ENCODE assay signal across 11 mouse cellular contexts in the genomic region with DNA sequence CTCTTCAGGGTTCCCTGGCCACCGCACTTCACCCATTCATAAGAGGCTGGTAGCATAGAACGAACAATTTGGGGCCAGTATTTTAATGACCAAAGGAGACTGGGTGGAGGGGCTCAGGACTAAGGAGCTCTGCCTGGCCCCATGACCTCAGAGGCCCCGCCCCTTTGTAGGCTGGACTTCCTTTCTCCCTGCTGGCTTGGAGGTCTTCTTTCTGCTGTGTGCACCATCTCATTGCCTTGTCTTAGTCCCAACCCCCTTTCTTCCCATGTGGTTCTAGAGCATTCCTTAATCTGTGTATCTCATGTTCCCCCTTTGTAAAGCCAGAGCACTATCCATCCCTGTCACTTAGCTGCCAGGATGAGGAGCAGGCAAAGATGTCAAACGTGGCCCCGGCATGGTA. TPM values are rescaled to one million over a fixed set of nuclear protein-coding genes. Genes with fewer than 3 reads are reported as not detected.
A peak's percentile ranks its signal among the peaks of the same experiment; 100 is the strongest.
DNase-seq lines count a peak whose midpoint lies in the region; ATAC-seq and TF ChIP-seq lines count a peak whose summit lies in the region.
"Had no signal": no experiment of that assay in that cellular context is flagged by ENCODE, and none has a peak within 500 bp of the region (broad histone marks: within the 10 kb centered on the region; RNA-seq: fewer than 3 reads in every experiment).

No protein-coding gene starts in this region.

- peak; percentile 57 for DNase-seq in thymus, postnatal 14 days
- no peak for DNase-seq in thymus, adult 18-20 months
- no peak for DNase-seq in kidney, postnatal 0 days (ENCODE audit: low spot score)
- peak; percentile 68 for DNase-seq in thymus, postnatal 4 days
- no peak for DNase-seq in testis, postnatal 14 days (ENCODE audit: low spot score)
- no peak for DNase-seq in left cerebral cortex, postnatal 14 days (ENCODE audit: low spot score in 2 of 2)

- intact Hi-C loops in left cerebral cortex, postnatal 14 days (cut with DNase I) = no loop called here

- no peaks in the 10 kb centered on the region for H3K9me3 ChIP-seq in intestine, embryonic 15.5 days
- H3K9me3 ChIP-seq in intestine, postnatal 0 days (ENCODE audit: control insufficient read depth) = no peaks in the 10 kb centered on the region
- H3K9me3 ChIP-seq in kidney, postnatal 0 days (replicated peaks; ENCODE audit: low read length) = no peaks in the 10 kb centered on the region

- H3K27me3 ChIP-seq in intestine, embryonic 15.5 days (replicated peaks) = no peaks in the 10 kb centered on the region
- H3K27me3 ChIP-seq in intestine, postnatal 0 days (replicated peaks; ENCODE audit: control insufficient read depth, insufficient read depth, low read length) = no peaks in the 10 kb centered on the region
- no peaks in the 10 kb centered on the region for H3K27me3 ChIP-seq in kidney, postnatal 0 days (ENCODE audit: insufficient read depth, low read length)
- H3K27me3 ChIP-seq: Patski had no signal

- no peak for TF ChIP-seq CTCF in intestine, postnatal 0 days (IDR thresholded peaks at IDR 0.05; ENCODE audit: low read depth)
- no peak for TF ChIP-seq CTCF in kidney, postnatal 0 days (IDR thresholded peaks at IDR 0.05; ENCODE audit: low read depth)

- H3K4me2 ChIP-seq in intestine, embryonic 15.5 days (replicated peaks) = no peak overlapping the region
- H3K4me2 ChIP-seq in intestine, postnatal 0 days (replicated peaks; ENCODE audit: low read depth) = no peak overlapping the region
- no peak overlapping the region for H3K4me2 ChIP-seq in kidney, postnatal 0 days (ENCODE audit: low read length)

- 82% methylated on average over 5 of the region's 5 CpGs for WGBS in intestine, embryonic 15.5 days
- WGBS in intestine, postnatal 0 days = 83% methylated on average over 5 of the region's 5 CpGs
- 73% methylated on average over 5 of the region's 5 CpGs for WGBS in kidney, postnatal 0 days

- peaks cover 42% of the 10 kb centered on the region for H3K4me1 ChIP-seq in intestine, embryonic 15.5 days (replicated peaks)
- H3K4me1 ChIP-seq in intestine, postnatal 0 days (replicated peaks; ENCODE audit: control insufficient read depth, insufficient read depth, low read length) = 0 out of 2 replicates have a peak, but pooled peaks cover 4% of the 10 kb centered on the region
- H3K4me1 ChIP-seq in kidney, postnatal 0 days (replicated peaks; ENCODE audit: insufficient read depth, low read length) = peaks cover 66% of the 10 kb centered on the region

- no peaks in the 10 kb centered on the region for H3K36me3 ChIP-seq in intestine, embryonic 15.5 days
- H3K36me3 ChIP-seq in intestine, postnatal 0 days (ENCODE audit: control insufficient read depth, insufficient read depth) = no peaks in the 10 kb centered on the region
- H3K36me3 ChIP-seq in kidney, postnatal 0 days (ENCODE audit: insufficient read depth, low read length) = no peaks in the 10 kb centered on the region

- H3K4me3 ChIP-seq in intestine, embryonic 15.5 days (replicated peaks) = no peak overlapping the region
- no peak overlapping the region for H3K4me3 ChIP-seq in intestine, postnatal 0 days (ENCODE audit: low read depth, low read length)
- no peak overlapping the region for H3K4me3 ChIP-seq in kidney, postnatal 0 days (replicated peaks; ENCODE audit: low read depth, low read length)

- no peak for ATAC-seq in intestine, embryonic 15.5 days
- no peak for ATAC-seq in intestine, postnatal 0 days
- no peak for ATAC-seq in kidney, postnatal 0 days (replicated peaks; ENCODE audit: low FRiP score, low read depth)
- ATAC-seq: Patski had no signal

- no peak overlapping the region for H3K9ac ChIP-seq in intestine, embryonic 15.5 days
- no peak overlapping the region for H3K9ac ChIP-seq in intestine, postnatal 0 days (ENCODE audit: low read depth, low read length)
- no peak overlapping the region for H3K9ac ChIP-seq in kidney, postnatal 0 days (ENCODE audit: low read depth, low read length)

- H3K27ac ChIP-seq in intestine, embryonic 15.5 days = peak overlapping the region; percentile 63
- H3K27ac ChIP-seq in intestine, postnatal 0 days (ENCODE audit: low read depth, low read length) = no peak overlapping the region
- peak overlapping the region; percentile 63 for H3K27ac ChIP-seq in kidney, postnatal 0 days

RNA-seq across cellular contexts. Expression of a gene that starts 16.7 kb away (rescaled TPM):
- polyA plus RNA-seq in intestine, embryonic 15.5 days (2015; fragmentation: Nextera tagmentation; extraction: Ambion mirVana) = 18.0 and 18.5 TPM in 2 replicates
- 6.4 and 7.0 TPM in 2 replicates for polyA plus RNA-seq in intestine, postnatal 0 days (2015; fragmentation: Nextera tagmentation; extraction: Ambion mirVana)
- polyA plus RNA-seq in kidney, postnatal 0 days (2015; fragmentation: Nextera tagmentation; extraction: Ambion mirVana) = 16.2 and 16.5 TPM in 2 replicates
- total RNA-seq in left cerebral cortex, postnatal 14 days (2021) = 1 to 10 TPM; 2.9 to 3.5 TPM

RNA-seq across cellular contexts. Expression of a gene that starts 49.3 kb away (rescaled TPM):
- polyA plus RNA-seq in intestine, embryonic 15.5 days (2015; fragmentation: Nextera tagmentation; extraction: Ambion mirVana) = not detected in 2 replicates
- not detected in 2 replicates for polyA plus RNA-seq in intestine, postnatal 0 days (2015; fragmentation: Nextera tagmentation; extraction: Ambion mirVana)
- polyA plus RNA-seq in kidney, postnatal 0 days (2015; fragmentation: Nextera tagmentation; extraction: Ambion mirVana) = not detected in 2 replicates
- not detected for total RNA-seq in left cerebral cortex, postnatal 14 days (2021)
- total RNA-seq: gastrocnemius, adult 8-10 months had no signal
- polyA plus RNA-seq: neural tube, embryonic 11.5 days; Patski had no signal

Comparison
In these comparisons a context has a peak if more than half of its experiments do, and no peak if none do; other contexts are left out.
1. DNase-seq: peak in thymus, postnatal 14 days (single experiment) and thymus, postnatal 4 days (single experiment); none in thymus, adult 18-20 months (0 of 2), kidney, postnatal 0 days (single experiment), testis, postnatal 14 days (single experiment) and left cerebral cortex, postnatal 14 days (0 of 2).